Mouse (Mus musculus) bone marrow, adult 2 months (tissue): ENCODE results near the gene Pfkl.

ENCODE experiments used
- CTCF ChIP-seq: fragments of 200-500 bp; IDR thresholded peaks from 2 replicates; pipeline ENCODE4 v1.5.1; 2011; ENCODE audit warnings: low read length, control low read depth; ENCODE audit not compliant: control insufficient read depth, insufficient read depth
- POLR2A ChIP-seq: fragments of 200-500 bp; IDR thresholded peaks from 2 replicates; pipeline ENCODE4 v1.6.1; 2011; ENCODE audit warnings: low read depth, mild to moderate bottlenecking, control low read depth, low read length, borderline replicate concordance; ENCODE audit not compliant: control insufficient read depth

- TF ChIP-seq POLR2A (no peak), CTCF (no peak)
Measured at GRCm38 (mm10) chr10:77970481-77970880, 39.4 kb downstream of the Pfkl start, which contains the start of gene Trpm2.
